Mouse (Mus musculus): ENCODE results near the gene Itga9. TPM values are rescaled to one million over a fixed set of nuclear protein-coding genes. Genes with fewer than 3 reads are reported as not detected.

Gene Itga9
- total RNA-seq, 2 experiments from 2014 or later: 4.5 to 6.8 TPM

DNA sequence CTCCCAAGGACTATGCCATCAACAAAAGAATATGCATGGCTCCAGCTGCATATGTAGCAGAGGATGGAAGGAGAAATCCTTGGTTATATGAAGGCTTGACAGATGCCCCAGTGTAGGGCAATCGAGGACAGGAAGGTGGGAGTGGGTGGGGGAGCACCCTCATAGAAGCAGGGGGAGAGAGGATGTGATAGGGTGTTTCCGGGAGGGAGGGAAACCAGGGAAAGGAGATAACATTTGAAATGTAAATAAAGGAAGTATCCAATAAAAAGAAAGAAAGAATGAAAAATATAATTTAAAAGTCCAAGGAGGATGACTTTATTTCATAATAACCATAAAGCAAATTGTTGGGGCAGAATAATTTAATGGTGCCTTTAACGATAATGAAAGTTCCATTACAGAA lies 307.1 kb downstream of the Itga9 start:
- no peak for DNase-seq (ENCODE audit: low spot score in 2 of 2)

DNA sequence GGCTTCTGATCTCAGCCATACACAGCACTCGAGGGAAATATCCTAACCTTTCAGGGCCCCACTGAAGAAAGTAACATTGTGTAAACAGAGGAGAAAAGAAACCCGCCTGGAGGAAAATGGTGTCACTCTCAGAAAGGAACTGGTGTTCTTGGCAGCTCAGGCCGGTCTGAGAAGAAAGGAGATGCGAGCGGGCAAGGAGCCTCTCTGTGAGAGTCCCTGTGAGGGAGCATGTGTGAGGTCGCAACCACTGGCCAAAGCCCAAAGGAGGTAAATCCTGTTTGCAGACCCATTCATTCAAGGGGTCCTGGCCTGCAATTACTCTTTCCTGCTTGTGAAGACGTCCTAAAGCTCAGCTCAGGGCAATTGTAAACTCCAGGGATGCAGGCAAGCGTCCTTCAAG lies 308.1 kb downstream of the Itga9 start:
- DNase-seq (ENCODE audit: low spot score in 2 of 2): no peak

DNA sequence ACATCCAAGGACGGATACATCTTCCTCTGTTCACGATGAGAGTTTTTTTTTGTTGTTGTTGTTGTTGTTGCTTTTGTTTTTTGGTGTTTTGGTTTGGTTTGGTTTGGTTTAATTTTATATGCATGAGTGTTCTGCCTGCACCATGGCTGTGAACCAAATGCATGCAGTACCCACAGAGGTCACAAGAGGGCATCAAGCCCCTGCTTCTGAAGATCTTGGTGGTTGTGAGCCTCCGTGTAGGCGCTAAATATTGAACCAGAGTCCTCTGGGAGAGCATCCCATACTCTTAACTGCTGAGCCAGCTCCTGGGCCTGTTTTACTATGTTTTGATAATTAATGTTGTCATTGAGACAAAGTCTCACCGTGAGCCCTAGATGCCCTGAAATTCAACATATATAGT lies 308.8 kb downstream of the Itga9 start:
- DNase-seq (ENCODE audit: low spot score in 2 of 2): peak in 1 of 2 experiments; percentile 54

GRCm38 (mm10) chr9:118919672-118920186 lies 313.2 kb downstream of the Itga9 start:
- peak; percentile 56 to 61 for DNase-seq (ENCODE audit: low spot score in 2 of 2)

GRCm38 (mm10) chr9:118920798-118921515 lies 314.5 kb downstream of the Itga9 start:
- DNase-seq (ENCODE audit: low spot score in 2 of 2): peak; percentile 89 to 91

GRCm38 (mm10) chr9:118921926-118922325 lies 315.4 kb downstream of the Itga9 start:
- DNase-seq (ENCODE audit: low spot score in 2 of 2): no peak

DNA sequence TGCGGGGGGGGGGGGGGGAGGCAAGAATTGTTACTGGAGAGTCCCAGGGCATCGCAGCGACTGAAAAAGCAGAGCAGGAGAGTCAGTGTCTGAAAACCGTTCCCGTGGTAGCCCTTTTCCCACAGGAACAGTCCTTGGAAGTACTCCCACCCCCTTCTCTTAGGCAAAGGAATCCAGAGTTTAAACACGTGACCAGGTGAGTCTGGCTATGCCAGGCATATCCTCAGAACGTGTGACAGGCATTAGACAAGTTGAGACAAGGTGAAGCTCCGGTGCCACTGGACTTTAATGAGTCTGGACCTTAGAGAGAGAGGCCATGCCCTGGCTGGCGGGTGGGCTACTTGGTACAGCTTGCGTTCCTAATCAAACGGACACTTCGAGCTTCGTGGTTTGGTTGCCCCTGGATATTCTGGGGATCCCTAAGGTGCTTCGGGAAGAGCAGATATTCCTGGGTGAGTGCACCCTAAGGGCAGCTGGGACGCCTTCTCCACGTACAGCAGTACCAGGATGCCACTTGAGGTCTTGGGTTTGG lies 318.1 kb downstream of the Itga9 start:
- no peak for DNase-seq (ENCODE audit: low spot score in 2 of 2)

GRCm38 (mm10) chr9:118925286-118926110 lies 319.0 kb downstream of the Itga9 start:
- peak; percentile 92 to 94 for DNase-seq (ENCODE audit: low spot score in 2 of 2)

DNA sequence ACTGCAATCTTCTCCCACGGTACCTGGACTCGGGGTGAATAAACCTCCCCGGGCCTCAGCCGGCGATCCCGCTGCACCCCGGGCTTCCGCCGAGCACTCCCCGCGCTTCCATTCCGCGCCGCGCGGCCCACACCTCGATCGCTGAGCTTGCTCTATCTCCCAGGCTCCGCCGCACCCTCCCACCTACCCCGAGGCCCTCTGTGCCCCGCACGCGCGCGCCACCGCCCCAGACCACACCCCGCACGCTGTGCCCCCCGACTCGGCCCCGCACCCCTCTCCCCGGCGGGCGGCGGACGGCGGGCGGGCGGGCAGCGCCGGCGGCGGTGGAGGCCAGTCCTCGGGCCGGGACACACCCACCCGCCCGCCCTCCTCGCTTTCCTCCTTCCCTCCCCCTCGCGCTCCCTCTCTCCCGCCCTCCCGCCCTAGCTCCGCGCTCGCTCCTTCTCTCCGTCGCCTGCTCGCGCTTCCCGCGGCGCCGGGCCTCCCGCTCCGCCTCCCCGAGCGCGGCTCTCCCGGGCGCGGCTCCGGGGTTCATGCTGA lies 319.7 kb downstream of the Itga9 start, which contains the start of gene Ctdspl:
Gene Ctdspl (plus strand): TSS at position 343 of the 540 bp plus-strand sequence.
- peak; percentile 67 to 75 for DNase-seq (ENCODE audit: low spot score in 2 of 2)

DNA sequence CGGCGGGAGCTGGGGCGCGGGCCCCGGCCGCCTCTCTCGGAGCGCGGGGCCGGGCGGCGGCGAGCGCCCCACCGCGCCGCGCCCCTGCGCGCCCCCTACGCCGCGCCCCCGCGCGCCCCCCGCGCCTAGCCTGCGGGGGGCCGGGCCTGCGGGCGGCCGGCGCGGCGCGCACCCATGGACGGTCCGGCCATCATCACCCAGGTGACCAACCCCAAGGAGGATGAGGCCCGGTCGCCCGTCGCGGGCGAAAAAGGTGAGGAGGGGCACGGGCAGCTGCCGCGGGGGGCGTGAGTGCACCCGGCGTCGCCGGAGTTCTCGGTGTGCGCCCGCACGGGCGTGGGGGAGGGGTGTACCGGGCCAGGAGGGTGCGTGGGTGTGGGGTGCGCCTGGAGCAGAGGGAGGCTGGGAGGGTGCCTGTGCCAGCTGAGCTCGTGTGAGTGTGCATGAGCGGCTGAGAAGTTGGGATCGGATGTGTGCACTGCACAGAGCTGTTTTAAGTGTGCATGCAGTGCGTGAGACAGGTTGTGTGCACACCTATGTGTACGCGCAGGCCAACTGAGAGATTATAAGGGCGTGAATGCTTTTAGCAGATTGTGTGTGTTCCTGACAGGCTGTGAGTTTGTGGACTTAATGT lies 320.3 kb downstream of the Itga9 start:
- DNase-seq (ENCODE audit: low spot score in 2 of 2): peak; percentile 74 to 79

GRCm38 (mm10) chr9:118927501-118927900 lies 321.0 kb downstream of the Itga9 start:
- DNase-seq (ENCODE audit: low spot score in 2 of 2): peak in 1 of 2 experiments; percentile 41

DNA sequence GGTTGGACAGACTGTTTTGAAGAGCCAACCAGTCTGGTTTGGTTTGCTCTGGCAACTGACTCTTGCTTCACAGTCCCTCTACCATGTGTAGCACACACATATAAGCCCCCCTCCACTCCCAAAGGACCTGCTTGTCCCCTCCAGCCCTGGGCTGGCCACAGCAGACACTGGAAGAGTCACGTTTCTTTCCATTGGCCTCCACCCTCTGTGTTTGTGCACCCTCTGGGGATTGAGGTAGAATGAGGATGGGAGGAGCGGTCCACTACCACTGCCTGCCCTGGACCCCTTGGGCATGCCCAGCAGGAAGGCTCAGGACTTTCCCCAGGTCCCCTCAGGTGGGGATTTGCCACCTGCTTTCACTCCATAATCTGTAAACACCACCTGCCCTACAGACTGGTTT lies 321.5 kb downstream of the Itga9 start:
- no peak for DNase-seq (ENCODE audit: low spot score in 2 of 2)

DNA sequence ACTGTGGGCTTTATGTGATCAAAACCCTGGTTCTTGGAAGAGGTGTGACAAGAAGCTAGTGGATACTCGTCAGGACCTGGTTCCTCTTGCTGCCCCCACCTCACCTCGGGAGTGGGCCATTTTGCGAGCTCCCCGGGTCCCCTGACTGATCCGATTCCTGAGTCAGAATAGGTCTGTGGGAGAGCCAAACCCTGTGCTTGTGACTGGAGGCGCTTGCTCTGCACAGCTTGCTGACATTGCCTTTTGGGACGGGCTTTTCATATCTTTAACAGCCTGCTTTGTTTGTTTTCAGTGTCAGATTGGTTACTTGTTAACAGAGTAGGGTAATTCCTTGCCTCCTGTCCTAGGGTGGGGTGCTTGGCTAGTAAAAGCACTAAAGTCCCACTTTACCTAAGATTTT lies 322.2 kb downstream of the Itga9 start:
- DNase-seq (ENCODE audit: low spot score in 2 of 2): no peak

- no peak for DNase-seq (ENCODE audit: low spot score in 2 of 2)
Observed at GRCm38 (mm10) chr9:118930611-118931010, 324.1 kb downstream of the Itga9 start.

GRCm38 (mm10) chr9:118933800-118934199 lies 327.3 kb downstream of the Itga9 start:
- DNase-seq (ENCODE audit: low spot score in 2 of 2): no peak

- DNase-seq (ENCODE audit: low spot score in 2 of 2): no peak
Observed at GRCm38 (mm10) chr9:118934319-118934718, 327.8 kb downstream of the Itga9 start.

DNA sequence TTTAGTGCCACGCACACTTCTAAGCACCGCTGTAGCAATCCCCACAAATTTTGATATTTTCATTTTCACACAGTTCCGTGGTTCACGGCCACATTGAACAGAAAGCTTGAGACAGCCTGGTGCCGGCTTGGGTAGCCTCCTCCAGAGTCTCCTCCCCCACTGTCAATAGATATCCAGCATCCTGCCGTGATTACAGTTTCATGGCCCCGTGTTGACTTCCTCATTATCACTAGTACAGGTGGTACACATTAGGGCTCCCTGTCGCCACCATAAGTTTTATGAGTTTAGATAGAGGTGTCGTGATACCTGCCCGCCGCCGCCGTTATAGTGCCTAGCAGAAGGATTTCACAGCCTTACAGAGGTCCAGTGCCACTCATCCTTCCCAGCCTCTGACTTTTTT lies 328.6 kb downstream of the Itga9 start:
- no peak for DNase-seq (ENCODE audit: low spot score in 2 of 2)

- no peak for DNase-seq (ENCODE audit: low spot score in 2 of 2)
Observed at GRCm38 (mm10) chr9:118936071-118936470, 329.6 kb downstream of the Itga9 start.

- DNase-seq (ENCODE audit: low spot score in 2 of 2): no peak
Observed at GRCm38 (mm10) chr9:118937515-118937914, 331.0 kb downstream of the Itga9 start.

GRCm38 (mm10) chr9:118939410-118939809 lies 332.9 kb downstream of the Itga9 start:
- DNase-seq (ENCODE audit: low spot score in 2 of 2): no peak

GRCm38 (mm10) chr9:118939831-118940230 lies 333.3 kb downstream of the Itga9 start:
- DNase-seq (ENCODE audit: low spot score in 2 of 2): no peak

Measured in layer of hippocampus, postnatal 10 days (tissue).